Mouse (Mus musculus) cerebellum, adult 18-20 months (tissue): Measurements from ENCODE around the gene Bahcc1.

ENCODE experiments used
- DNase-seq, 2 experiments: peaks; one replicate each; pipeline ENCODE4 v3.0.0; 2021

The Bahcc1 gene

GRCm38 (mm10) chr11:120248160-120248793, 15.5 kb downstream of the Bahcc1 start:
- no peak for DNase-seq

DNA sequence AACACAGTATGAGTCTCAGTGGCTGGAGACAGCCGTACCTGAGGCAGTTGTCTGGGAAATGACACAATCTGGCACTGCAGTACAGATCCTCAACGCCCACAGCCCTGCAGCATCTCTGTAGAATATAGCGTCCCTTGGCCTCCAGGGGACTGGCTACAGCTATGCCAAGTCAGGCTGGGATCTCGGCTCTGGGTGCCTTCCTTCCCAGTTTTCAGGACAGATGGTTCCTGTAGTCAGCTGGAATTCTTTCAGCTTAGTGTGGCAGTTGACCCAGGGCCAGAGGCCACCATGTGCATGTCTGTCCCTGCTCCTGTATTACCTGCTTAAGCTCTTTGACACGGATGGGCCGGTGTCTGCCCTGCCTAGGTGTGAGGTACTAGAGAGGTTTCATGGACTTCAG, 16.2 kb downstream of the Bahcc1 start:
- DNase-seq: no peak

DNA sequence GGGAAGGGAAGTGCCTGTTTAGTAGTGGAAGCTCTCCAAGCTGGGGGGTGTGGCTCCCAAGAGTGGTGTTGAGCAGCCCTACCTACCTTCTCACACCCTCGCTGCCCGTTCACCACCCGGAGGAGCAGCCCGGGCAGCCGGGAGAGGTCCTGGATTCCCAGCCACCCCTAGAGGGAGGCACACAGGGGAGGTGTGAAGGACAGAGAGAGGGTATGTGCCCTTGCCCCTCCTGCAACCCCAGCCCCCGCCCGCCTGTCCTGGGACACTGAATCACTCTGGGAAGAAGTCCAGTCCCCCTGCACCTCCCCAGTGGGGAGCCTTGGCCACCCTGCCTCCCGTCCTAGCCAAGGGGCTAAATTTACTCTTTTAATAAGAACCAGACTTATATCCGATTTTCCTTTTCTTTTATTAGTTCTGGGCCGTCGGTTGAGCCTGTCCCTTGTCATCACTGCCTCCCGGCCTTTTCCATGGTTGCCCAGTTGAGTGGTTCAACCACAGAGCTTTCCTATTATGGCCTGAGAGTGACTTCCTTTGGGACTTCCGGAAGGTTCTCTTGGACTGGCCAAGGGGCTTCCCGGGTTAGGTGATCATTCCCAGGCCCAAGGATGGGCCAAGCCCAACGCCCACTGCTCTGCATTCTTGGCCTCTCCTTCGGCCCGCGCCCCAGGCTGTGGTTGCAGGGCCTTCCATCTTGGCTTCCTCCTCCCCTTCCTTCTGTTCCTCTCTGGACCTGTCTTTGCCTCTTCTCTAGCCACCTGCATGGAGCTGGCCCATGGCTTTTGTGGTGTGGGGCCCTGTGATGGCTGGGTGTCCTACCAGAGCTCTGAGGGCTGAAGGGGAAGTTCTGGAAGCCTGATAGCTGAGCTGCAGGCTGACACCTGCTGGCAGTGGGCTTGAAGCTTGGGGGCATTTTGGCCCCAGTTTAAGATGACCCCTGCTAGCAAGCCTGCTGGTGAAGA, 18.5 kb downstream of the Bahcc1 start:
- no peak for DNase-seq

DNA sequence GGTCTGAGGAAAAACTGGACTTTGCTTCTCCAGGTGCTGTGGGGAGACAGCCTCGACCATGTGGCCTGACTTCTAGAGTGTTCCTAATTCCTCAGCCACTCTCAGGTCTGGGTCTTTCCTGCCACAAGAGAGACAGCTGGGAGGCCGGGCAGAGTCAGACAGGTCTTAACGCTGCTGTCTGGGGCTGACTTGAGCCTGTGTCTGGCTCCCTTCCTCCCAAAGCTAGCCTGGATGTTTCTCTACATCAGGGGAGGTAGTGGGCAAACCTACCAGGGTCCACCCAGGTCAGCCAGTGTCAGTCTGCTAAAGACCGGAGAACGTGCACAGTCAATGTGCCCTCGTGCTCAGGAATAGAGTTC, 19.2 kb downstream of the Bahcc1 start:
- DNase-seq: no peak

- DNase-seq: no peak
Measured at GRCm38 (mm10) chr11:120252398-120252797, 19.7 kb downstream of the Bahcc1 start.

GRCm38 (mm10) chr11:120252843-120253645, 20.3 kb downstream of the Bahcc1 start:
- no peak for DNase-seq

- no peak for DNase-seq
Measured at GRCm38 (mm10) chr11:120253646-120254315, 21.0 kb downstream of the Bahcc1 start.

GRCm38 (mm10) chr11:120254420-120254819, 21.7 kb downstream of the Bahcc1 start:
- DNase-seq: no peak

DNA sequence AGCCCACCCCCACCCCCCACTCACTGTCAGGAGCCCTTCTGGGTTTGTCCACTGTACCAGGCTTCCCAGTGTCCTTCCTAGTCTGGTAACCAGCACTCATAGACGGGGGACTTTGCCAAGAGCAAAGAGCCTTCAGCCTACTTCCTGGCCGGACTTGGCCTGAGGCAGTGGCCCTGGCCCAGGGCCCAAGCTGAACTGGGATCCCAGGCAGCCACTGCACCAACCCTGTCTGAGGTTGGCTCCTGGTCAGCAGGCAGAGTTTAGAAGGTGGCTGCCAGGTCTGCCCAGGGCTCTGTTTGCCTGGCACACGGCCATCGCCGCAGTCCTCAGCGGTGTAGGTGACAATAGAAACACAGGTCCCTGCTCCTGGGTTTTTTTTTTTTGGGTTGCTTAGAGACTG, 22.3 kb downstream of the Bahcc1 start:
- peak; percentile 93 for DNase-seq

DNA sequence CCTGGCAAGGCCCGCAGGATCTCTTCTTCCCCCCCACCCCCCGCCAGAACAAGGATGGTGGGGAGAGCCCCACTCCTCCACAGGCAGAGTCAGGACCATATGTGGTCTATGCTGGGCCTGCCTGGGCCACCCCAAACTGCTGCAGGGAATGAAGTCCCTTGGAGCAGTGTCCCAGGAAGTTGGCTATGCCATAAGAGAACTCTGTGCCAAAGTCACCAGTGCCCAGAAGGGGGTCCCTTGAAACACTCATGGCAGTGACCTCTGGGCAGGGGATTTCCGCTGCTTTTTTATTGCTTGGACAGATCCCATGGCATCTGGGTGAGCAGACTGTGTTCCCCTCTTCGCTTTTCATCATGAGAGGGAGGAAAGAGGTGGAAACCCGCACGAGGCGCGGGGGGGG, 22.8 kb downstream of the Bahcc1 start:
- DNase-seq: no peak

GRCm38 (mm10) chr11:120256108-120256507, 23.4 kb downstream of the Bahcc1 start:
- no peak for DNase-seq

DNA sequence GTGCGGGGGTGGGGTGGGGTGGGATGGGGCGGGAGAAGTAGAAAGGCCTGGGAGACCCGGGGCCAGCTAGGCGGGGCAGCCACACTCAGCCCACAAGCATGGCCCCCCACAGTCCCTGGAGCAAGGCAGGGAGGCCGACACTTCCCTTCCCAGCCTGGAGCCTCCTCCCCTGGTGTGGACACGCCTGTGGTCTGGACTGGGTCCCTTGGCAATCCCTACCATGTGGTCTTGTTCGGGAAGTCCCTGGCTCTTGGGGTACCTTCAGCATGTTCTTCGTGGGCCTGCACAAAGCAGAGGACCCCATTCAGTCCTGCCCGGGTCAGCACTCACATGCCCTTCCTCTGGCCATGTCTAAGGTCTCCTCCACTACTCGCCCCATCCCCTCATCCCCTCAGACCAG, 23.8 kb downstream of the Bahcc1 start:
- DNase-seq: no peak

GRCm38 (mm10) chr11:120256981-120257820, 24.5 kb downstream of the Bahcc1 start:
- DNase-seq: no peak

- no peak for DNase-seq
Measured at GRCm38 (mm10) chr11:120257911-120258310, 25.2 kb downstream of the Bahcc1 start.

DNA sequence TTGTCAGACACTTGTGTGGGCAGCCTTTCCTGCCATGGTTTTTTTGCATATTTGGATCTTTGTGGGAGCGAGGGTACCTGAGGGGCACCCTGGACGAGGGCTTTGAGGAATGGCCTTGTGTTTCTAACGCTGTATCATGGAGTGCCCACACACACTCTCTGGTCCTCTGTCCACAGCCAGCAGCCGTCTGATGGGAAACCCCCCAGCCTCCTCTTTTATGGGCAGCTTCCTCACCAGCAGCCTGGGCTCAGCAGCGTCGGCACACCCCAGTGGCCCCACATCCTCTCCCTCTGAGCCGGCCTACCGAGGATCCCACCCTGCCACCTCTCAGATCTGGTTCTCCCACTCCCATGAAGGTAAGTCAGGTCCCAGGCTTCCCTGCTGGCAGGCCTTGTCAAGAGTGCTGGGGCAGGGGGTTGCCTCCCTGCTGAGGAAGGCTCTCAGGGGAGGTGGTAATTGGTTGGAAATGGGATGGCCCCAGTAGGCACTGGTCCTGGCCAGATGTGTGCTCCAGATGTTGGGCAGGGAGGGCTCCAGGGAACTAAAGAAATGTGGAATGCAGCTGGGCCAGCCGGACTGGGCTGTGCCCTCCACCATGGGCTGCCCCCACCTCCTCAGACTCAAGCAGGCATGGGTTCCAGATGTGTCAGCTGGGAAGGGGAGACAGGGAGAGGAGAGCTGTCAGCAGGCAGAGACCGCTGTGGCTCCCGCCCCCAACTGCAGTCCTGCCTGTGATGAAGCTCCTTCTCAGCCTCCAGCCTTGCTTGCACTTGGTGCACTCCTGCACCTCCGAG, 26.3 kb downstream of the Bahcc1 start:
- no peak for DNase-seq

- no peak for DNase-seq
Measured at GRCm38 (mm10) chr11:120259792-120260768, 27.3 kb downstream of the Bahcc1 start.

- no peak for DNase-seq
Measured at GRCm38 (mm10) chr11:120260769-120261150, 28.0 kb downstream of the Bahcc1 start.

DNA sequence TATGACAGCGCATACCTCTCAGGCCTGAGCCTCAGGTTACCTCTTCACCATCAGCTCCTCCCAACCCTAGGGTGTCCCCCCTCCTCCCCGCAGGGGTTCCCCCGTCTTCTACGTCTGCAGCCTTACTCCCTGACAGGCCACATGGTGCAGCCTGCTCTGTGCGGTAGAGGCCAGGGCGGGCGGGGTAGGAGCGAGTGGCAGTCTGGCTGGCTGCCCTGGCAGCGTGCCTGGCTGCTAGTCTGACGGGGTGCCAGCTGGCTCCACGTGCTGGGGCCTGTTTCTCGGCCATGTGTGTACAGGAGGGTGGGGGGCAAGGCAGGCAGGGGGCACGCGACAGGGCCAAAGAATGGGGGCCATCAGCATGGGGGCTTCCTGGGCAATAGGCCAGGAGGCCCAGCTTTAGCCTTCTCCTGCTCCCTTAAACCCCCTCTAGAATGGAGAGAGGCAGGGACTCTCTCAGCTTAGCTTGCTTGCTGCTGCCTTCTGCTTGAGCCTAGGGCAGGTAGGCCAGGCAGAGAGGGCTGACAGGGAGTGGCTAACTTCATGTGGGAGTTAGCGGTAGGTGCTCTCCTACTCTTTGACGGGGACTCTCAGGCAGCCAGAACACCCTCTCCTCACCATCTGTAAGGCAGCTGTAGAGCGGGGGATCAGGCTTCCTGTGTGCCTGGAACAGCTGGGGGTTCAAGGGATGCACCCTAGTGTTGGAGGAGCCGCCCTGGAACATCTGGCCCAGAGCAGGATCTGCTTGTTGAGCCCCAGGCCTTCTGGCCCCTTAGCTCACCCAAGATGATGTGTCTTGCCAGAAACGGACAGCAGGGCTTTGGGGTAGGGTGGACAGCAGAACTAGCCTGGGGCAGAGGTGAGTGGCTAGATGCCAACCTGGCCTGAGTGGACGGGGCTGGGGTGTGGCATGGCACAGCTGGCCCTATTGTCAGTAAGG, 28.9 kb downstream of the Bahcc1 start:
- peak; percentile 95 to 100 for DNase-seq
